Mouse (Mus musculus): ENCODE data around the gene Vstm2l.

Gene Vstm2l

DNA sequence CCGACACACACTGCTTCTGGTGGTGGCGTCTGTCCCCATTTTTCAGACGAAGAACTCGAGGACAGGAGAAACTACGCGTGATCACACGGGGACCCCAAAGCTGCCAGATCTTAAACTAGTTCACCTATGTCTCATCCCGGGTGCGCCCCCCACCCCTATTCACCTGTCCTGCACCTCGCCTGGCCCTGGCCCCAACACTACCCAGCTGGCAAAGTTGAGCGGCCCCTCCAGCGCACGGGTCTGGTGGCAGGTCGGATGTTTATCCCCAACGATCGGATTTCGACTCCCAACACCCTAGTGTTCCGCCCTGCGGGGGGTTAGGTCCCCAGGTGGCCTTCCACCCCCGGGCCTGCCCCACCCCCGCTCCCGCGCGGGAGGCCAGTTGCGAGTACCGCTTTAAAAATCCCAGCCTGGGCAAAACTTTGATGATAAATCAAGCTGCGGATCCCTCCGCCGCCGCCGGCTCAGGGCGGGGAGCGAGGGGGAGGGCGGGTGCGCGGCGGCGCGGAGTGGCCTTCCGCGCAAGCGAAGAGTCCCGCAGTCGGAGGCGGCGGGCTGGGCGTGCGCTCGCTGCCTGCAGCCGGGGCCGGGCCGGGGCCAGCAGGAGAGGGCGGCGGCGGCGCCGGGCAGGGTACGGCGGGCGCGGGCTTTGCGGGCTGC, at the start of gene Vstm2l:
TSS of gene Vstm2l (plus strand) at position 549 of the 660 bp plus-strand sequence.
- peak; percentile 58 for DNase-seq (ENCODE audit: low spot score)

DNA sequence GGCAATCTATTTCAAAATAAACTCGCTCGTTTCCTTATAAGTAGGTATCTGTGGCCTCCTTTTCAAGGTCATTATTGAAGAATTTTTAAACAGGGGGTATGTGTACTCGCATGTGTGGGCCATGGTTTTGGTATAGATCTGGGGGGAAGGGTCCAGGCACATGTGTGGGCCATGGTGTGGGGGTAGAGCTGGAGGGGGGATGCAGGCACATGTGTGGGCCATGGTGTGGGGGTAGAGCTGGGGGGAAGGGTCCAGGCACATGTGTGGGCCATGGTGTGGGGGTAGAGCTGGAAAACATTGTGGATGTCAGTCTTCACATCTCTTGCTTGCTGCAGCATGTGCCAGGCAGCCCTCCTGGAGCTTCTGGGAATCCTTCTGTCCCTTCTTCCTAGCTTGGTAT, 47.3 kb upstream of the Vstm2l start:
- DNase-seq (ENCODE audit: low spot score): no peak

DNA sequence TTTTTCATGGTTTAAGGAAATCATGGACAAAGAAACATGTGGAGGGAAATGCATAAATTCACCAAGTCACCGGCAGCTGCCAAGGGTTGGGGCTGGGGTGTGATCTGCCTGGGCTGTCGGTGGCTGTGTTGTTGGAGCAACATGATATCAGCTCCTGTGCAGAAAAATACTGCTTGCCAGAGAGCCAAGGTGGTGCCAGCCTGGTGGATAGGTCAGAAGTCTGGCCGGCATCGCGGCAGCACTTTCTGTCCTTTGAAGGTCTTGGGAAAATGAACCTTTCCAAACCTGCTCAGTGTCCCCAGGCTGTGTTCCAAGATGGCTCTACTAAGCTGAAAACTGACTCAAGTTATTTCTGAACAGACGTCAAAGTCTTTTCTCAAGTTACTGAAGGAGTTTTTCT, 44.2 kb upstream of the Vstm2l start:
- DNase-seq (ENCODE audit: low spot score): no peak

DNA sequence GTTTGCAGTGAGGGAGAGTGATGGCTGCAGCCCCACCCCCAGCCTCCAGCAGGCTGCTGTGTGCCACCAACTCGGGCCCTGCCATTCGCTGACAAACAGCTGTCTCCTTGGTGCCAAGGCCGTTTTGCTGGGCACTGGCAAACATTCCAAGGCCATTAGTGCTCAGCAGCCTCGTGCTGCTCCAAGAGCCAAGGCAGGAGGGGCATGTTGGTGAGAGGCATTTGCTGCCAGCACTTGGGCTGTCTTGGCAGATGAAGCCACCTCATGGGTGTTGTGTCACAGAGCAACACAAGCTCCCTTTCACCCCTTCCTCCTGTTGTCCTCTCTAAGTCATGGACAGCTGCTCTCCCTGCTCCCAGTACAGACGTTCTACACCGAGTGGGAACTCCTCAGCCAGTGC, 41.2 kb upstream of the Vstm2l start:
- no peak for DNase-seq (ENCODE audit: low spot score)

DNA sequence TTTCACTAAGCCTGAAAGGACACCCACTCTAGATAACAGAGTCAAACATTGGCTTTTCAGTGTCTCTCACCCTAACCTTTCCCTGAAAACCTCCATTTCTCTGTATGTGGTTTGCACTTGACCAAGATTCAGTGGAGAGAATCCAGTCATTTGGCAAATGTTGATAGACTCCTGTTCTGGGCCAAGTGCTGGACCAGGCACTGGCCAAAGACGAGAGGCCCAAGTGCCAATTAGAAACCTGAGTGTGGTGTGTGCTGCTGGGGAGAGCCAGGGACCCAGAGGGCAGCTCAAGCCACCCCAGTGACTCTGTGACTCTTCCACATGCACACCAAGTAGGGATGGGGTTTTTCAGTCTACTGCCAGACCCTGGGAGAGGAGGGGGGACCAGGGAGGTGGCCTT, 40.8 kb upstream of the Vstm2l start:
- no peak for DNase-seq (ENCODE audit: low spot score)

DNA sequence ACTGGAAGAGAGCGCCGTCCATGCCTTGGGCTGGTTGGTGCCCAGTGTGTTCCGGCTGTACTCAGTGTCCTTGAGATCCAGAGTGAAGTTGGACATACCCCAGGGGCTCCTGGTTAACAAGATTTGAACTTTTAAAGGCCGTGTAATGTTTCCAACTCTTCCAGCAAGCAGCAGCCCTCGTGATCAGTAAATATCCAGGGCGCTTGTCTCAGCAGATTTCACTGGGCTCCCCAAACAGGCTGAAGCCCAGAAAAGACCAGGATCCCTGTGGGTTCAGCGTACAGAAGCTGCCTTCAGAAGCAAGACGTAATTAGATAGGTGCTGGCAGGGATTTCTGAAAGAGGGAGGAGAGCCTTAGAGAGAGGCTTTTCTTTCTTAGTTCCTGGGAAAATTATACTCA, 39.3 kb upstream of the Vstm2l start:
- no peak for DNase-seq (ENCODE audit: low spot score)

DNA sequence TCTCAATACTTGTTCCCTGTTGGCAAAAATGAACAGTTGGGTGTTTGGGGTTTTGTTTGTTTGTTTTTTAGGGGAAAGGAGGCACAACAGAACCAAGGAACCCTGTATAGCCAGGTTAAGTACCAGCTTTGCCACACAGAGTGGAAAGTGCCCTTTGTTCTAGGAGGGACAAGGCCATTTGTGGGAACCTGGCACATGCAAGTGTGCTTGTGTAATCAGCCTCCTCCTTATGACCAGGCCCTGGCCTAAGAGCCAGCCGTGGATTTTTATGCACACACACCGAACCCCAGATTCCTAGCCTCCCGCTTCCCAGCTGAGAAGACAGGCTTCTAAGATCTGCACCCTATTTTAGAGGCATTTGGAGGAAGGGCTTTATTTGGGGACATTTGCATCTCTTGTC, 37.1 kb upstream of the Vstm2l start:
- no peak for DNase-seq (ENCODE audit: low spot score)

DNA sequence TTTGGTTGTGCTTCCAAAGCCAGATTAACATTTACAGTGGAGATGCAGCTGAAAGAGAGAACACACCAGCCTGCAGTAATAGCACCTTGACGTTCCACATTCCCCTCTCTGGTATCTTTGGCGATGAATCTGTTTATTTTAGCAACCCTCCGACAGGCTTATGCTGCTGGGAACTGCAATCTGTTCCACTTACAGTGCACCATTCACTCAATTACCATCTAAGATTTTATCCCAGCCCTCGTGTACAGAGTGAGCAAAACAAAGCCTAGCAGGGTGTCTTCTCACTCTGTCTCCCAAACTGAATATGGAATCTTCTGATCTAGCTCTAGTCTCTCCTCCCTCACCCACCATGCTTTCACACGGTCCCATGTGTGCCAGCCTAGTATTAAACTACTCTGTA, 36.5 kb upstream of the Vstm2l start:
- no peak for DNase-seq (ENCODE audit: low spot score)

DNA sequence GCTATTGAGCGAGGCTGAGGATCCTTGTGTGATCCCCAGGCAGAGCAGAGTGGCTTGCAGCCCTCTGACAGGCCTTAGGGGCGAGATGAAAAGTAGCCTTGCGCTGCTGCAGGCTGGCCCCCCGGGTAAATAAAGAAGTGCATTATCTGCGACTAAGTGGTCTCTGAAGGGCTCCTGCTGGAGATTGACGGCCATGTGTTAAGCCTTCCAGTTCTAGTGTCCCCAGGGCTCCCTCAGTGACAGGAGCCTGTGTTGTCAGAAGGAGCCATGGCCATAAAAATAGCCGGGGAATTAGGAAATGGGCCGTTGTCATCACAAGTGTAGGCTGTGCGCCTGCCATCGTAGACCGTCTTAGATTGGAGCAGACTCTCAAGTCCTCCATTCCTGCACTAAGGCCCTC, 32.5 kb upstream of the Vstm2l start:
- peak; percentile 28 for DNase-seq (ENCODE audit: low spot score)

DNA sequence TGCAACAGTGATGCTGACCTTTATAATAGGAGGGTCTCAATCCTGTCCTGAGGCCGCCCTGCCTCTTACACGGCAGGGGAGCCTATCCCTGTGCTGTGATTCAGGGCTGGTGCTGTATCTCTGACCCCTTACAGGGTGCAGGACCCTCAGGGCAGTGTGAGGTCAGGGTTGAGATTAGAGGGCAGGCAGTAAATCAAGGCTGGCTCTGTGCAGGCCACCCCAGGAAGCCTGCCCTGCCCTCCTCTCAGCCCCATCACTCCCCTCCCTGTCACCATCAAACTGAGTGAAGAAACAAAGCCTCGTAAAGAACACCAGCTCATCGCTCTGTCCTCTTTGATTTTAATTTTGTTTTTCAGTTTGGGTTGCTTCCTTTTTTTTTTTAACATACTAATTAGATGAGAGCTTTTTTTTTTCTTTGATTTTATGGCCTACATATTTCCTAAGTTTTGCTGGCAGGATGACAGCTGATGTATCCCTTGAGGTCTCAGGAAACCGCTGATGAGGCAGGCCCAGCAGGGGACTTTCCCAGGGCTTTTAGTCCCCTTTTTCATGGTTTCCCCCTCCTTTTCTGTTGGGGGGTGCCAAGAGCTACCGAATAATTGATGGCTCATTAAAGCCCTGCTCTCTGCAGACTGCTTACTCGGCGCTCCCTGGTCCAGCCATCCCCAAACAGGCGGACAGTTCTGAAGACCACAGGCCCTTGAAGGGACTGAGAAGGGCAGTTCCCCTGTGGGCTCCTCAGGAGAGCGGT, 27.0 kb upstream of the Vstm2l start:
- peak; percentile 71 for DNase-seq (ENCODE audit: low spot score)

DNA sequence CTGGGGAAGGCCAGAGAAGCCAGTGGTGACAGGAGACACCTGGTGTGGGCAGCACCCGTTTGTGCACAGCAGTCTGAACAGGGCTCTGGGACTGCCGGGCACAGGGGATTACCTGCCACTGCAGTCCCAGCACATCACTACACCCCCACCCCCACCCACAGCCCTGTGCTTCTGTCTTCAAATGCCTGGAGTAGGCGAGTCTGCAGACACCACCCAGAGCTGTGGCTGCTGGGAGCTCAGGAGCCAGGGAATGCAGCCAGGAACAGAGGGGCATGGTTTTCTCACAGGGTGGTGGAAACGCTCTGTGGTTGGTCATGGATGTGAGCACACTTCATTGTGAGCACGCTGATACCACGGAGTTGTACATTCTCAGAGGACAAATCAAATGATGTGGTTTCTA, 23.3 kb upstream of the Vstm2l start:
- no peak for DNase-seq (ENCODE audit: low spot score)

DNA sequence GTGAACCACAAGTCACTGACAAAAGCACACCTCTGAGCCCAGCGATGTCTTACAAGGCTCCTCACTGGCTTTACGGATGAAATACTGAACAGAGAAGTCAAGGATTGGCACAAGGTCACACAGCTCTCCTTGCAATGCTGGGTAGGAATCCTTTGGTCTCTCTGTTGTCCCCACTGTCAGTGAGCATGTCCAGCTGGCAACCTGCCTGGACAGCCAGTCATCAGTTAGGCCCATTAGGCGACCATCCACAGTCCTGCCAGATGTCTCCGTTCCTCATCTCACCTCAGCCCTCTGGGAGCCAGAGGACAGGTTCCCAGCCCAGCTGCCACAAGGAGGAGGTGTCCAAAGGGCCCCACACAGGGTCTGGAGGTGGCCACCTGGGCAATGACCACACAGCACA, 17.3 kb upstream of the Vstm2l start:
- DNase-seq (ENCODE audit: low spot score): no peak

DNA sequence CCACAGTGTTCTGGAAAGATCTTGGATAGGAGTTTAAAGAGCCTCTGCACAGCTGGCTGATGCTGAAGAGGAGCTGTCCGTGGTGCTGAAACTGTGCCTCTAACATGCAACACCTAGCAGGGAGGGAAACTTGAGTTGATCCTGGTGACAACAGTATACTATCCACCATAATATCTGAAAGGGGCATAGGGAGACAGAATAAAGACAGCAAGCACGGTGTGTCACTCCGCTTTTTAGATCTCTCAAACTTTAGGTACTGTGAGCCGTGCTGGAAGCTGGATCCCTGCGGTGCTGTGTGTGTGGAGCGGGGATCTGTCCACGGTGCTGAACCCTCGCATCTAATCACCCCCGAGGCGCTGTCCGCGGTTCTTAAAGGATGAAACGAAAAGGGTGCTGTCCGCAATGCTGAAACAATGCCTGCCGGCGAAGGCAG, 1.2 kb upstream of the Vstm2l start:
- peak; percentile 95 for DNase-seq (ENCODE audit: low spot score)

DNA sequence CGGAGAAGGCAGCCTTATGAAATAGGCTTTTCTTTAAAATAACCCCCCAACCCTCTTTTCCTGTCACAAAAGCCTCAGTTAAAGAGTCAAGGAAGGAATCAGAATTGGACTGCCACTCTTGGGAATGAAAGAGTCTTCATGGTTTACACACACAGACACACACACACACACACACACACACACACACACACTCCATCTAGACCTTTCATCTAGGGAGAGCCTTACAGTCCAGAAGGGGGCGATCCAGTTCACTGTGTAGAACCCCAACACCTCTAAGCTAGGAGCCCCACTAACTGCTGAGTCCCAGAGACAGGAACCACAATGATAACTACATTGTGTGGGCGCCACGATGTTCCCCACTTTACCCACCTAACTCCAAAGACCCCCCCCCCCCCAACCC, 748 bp upstream of the Vstm2l start:
- DNase-seq (ENCODE audit: low spot score): no peak

DNA sequence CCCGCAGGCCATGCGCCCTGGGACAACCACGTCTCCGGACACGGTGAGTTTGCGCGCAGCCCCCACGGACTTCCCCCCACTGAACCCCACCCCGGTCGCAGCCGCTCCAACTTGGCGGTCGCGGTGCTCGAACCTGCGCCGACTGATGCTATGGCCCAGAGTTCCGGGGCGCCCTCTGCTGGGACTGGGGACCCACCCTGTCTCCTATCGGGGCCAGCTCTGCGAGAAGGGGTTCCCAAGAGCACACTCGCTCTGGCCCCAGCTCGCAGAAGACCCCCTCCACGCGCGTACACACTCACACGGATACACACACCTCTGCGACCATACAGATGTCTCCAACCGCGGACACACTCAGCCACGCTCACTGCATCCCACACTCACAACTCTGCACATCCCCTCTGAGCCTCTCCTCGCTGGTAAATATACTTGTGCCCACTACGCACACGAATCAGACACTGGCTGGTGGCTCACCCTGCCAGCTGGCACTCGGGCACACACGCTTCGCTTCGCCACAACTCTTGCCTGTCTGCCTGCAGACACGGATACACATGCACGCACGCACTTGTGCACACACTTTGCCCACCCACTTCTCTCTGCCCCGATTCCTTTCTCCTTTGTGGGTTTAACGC, 550 bp downstream of the Vstm2l start:
- DNase-seq (ENCODE audit: low spot score): no peak

DNA sequence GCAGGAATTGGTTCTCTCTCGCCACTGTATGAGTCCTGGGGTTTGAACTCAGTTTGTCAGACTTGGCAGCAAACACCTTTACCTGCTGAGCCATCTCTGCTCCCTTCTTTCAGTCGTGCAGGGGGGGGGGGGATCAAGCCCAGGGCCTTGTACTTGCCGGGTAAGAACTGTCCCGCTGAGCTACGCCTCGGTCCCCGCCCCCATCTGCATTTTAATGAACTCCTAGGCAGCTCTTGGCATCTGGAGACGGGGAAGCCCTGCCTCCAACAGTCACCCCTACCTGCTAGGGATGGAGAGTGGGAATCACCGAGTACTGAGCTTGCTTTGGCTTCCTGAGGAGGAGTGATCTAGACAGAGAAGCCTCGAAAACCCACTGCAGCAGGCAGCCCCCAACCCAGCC, 4.1 kb downstream of the Vstm2l start:
- no peak for DNase-seq (ENCODE audit: low spot score)

DNA sequence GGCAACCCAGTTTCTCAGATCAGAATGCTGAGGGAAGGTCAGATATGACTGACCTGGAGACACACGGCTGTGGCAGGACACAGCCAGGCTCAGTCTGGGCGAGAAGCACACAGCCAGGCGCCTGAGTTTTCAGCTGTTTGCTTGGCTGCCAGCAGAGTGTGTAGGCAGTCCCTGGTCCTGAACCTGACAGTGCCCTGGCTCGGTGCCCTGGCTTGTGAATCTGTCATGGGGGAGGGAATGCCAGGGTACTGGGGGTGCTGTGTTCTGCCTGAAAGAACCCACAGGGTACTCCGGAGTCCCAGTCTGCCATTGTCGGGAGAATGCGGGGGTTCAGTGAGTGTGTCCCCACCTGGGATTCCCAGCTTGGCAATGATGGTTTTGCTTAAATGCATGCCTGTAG, 7.1 kb downstream of the Vstm2l start:
- DNase-seq (ENCODE audit: low spot score): no peak

DNA sequence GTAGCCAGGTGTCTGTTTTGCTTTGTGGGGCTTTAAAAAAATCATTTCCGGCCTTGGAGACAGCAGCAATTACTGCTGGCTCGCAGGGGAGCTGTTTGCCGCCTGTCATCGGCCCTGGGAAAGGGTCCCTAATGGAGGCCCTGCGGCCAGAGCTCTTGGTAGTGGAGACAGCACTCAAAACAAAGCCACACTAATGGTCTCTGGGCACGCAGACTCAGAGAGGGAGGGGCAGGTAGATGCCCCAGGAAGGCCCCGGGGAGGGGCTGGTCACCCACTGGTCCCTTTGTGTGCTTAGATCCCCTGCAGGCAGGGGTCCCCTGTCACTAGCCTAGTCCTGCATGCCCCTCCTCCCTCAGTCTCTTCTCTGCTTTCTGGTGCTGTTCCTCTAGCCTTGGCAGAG, 9.0 kb downstream of the Vstm2l start:
- peak; percentile 33 for DNase-seq (ENCODE audit: low spot score)

DNA sequence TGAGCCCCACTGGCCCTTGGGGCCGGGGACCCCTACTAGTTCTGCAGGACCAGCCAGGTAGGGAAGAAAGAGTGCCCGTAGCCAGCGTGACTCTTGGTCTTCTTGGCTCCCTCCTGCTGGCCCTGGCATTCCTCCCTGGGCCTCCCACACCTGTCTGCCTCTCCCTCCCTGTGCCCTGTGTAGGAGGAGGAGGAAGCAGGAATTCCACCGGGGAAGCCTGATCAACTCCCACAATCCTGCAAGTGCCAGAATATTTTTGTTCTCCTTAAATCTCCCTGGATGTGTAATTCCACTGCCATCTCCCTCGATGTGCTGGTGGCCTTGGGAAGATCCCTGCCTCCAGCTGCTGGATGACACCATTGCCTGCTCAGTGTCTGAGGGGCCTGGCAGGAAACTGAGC, 10.1 kb downstream of the Vstm2l start:
- no peak for DNase-seq (ENCODE audit: low spot score)

DNA sequence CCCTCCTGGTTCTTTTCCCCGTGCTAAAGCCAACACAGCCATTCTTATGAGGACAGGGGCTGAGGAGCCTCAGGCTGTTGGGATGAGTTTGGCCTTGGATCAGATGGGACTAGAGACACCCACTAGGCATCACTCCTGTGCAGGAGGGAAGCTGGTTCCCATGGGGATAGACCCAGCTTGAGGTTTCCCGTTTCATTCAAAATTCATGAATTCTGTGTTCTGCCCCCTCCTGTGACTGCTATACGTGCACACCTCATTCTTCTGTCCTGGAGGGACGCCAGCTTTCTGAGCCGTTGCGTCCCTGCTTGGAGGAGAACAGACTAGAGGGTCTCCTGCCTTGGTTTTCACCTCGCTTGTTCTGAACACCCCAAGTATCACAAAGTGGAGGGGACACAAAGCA, 12.0 kb downstream of the Vstm2l start:
- DNase-seq (ENCODE audit: low spot score): no peak

DNA sequence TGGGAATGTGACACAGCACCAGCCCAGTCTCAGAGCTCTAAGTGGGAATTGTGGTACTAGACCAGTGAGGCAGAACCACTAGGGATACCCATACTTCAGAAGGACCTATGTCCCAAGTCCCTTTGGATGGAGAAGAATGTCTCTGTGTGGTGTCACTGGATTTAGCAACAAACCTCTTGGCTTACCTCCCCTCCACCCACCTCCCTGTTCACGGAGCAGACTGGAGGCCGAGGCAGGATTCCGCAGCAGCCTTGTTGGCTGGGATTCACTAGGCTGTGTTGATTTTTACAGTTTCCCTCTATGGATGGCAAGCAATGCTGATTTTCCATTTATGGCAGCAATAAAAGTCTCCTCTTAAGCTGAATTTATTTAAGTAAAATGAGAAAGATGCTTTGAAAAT, 12.5 kb downstream of the Vstm2l start:
- DNase-seq (ENCODE audit: low spot score): no peak

DNA sequence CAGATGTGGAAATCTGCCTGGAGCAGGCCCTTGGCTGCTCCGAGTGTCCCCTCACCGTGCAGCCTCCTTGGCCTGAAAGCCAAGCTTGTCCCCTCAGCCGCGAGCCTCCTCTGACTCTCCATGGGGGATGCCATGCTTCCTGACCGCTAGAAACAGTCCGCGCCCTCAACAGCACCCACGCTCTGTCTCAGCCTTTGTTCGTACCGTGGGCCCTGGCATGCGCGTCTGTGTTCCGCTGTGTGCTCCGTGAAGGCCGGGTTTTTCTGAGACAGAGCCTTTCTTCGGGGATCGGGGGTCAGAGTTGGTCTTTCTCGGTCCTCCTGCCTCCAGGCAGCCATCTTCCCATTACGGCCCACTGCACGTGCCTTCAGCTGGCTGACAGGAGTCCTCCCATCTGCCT, 12.9 kb downstream of the Vstm2l start:
- DNase-seq (ENCODE audit: low spot score): peak; percentile 16

DNA sequence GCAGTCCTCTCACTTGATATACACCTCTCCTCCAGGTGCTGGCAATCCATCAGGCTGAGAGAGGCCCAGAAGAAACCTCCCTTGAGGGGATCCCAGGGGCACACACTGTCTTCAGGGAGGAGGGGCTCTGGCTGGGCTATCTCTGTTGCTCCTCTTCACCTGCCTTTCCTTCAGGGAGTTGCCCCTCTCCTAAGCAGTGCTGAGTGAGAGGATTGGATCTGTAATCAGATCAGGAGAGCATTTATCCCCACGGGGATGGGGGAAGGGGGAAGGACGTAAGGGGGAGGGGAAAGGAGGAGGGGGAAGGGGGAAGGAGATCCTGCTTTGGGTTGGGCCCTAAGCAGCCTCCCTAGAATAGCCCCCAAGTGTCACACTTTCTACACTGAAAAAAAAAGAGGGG, 13.4 kb downstream of the Vstm2l start:
- DNase-seq (ENCODE audit: low spot score): no peak

DNA sequence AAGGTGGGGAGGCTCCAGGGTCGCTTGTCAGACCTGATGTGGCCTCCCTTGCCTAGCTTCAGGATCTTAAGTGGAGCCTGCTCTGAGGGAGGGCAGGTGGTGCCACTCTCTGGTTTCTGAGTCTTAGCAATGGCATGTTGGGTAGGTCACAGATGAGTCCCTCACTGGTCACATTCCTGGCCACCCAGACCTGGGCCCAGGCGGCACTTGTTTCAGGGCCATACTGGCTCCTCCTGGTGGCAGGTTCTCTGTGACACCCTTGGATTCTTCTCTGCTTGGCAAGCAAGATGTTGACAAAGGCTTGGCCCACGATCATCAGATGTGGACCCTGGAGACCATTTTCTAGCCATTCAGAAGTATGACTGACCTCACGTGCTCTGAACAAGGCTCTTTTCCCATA, 18.2 kb downstream of the Vstm2l start:
- DNase-seq (ENCODE audit: low spot score): no peak
